Comparison of ENCODE assay signal across 7 mouse cellular contexts in genomic region chr10:75060843-75061235, GRCm38 (mm10). TPM values are rescaled to one million over a fixed set of nuclear protein-coding genes. Genes with fewer than 3 reads are reported as not detected.
DNase-seq lines count a peak whose midpoint lies in the region; ATAC-seq and TF ChIP-seq lines count a peak whose summit lies in the region.

No protein-coding gene starts in this region.

- H3K4me3 ChIP-seq in lung, adult 2 months (replicated peaks; ENCODE audit: extremely low read depth, low read depth, low read length): peak overlapping the region; percentile 75
- H3K4me3 ChIP-seq in embryonic facial prominence, embryonic 12.5 days: peak overlapping the region; percentile 88
- peak overlapping the region; percentile 79 for H3K4me3 ChIP-seq in intestine, embryonic 14.5 days (ENCODE audit: low read depth, low read length)
- peak overlapping the region; percentile 87 for H3K4me3 ChIP-seq in midbrain, embryonic 14.5 days (replicated peaks; ENCODE audit: low read depth, low read length)

- peak; percentile 44 for DNase-seq in lung, adult 2 months
- no peak for DNase-seq in lung, postnatal 14 days
- peak; percentile 55 for DNase-seq in ZHBTc4 (ENCODE audit: low read depth, low spot score)
- DNase-seq in intestine, embryonic 14.5 days (ENCODE audit: low spot score): peak; percentile 78
- peak; percentile 73 for DNase-seq in midbrain, embryonic 14.5 days
- DNase-seq in thymus, postnatal 4 days: peak; percentile 64

- H3K9ac ChIP-seq in embryonic facial prominence, embryonic 12.5 days: peak overlapping the region; percentile 85
- H3K9ac ChIP-seq in intestine, embryonic 14.5 days (ENCODE audit: low read length): peak overlapping the region; percentile 65
- H3K9ac ChIP-seq in midbrain, embryonic 14.5 days (replicated peaks; ENCODE audit: low read length): peak overlapping the region; percentile 91

- no peaks in the 10 kb centered on the region for H3K9me3 ChIP-seq in embryonic facial prominence, embryonic 12.5 days
- no peaks in the 10 kb centered on the region for H3K9me3 ChIP-seq in intestine, embryonic 14.5 days (ENCODE audit: control insufficient read depth, low read length)
- H3K9me3 ChIP-seq in midbrain, embryonic 14.5 days (ENCODE audit: control insufficient read depth, low read length): no peaks in the 10 kb centered on the region

- H3K4me2 ChIP-seq in embryonic facial prominence, embryonic 12.5 days (replicated peaks): peak overlapping the region; percentile 89
- peak overlapping the region; percentile 60 for H3K4me2 ChIP-seq in intestine, embryonic 14.5 days (ENCODE audit: low read length)
- H3K4me2 ChIP-seq in midbrain, embryonic 14.5 days (ENCODE audit: low read length): peak overlapping the region; percentile 99

- no peak for TF ChIP-seq POLR2A in lung, adult 2 months (IDR thresholded peaks at IDR 0.05; ENCODE audit: borderline replicate concordance, extremely low read depth, low read depth, low read length)

- no peaks in the 10 kb centered on the region for H3K27me3 ChIP-seq in embryonic facial prominence, embryonic 12.5 days
- H3K27me3 ChIP-seq in intestine, embryonic 14.5 days (replicated peaks; ENCODE audit: control insufficient read depth, insufficient read depth, low read length): no peaks in the 10 kb centered on the region
- H3K27me3 ChIP-seq in midbrain, embryonic 14.5 days (ENCODE audit: control insufficient read depth, insufficient read depth, low read length): no peaks in the 10 kb centered on the region

- peaks cover 16% of the 10 kb centered on the region for H3K4me1 ChIP-seq in lung, adult 2 months (ENCODE audit: control insufficient read depth, insufficient read depth, low read length)
- H3K4me1 ChIP-seq in embryonic facial prominence, embryonic 12.5 days: peaks cover 43% of the 10 kb centered on the region
- peaks cover 38% of the 10 kb centered on the region for H3K4me1 ChIP-seq in intestine, embryonic 14.5 days (replicated peaks; ENCODE audit: control insufficient read depth, insufficient read depth, low read length)
- H3K4me1 ChIP-seq in midbrain, embryonic 14.5 days (ENCODE audit: control insufficient read depth, insufficient read depth, low read length): peaks cover 58% of the 10 kb centered on the region

- TF ChIP-seq CTCF in lung, adult 2 months (IDR thresholded peaks at IDR 0.05; ENCODE audit: insufficient read depth, low read length): no peak

- peaks cover 7% of the 10 kb centered on the region; the same call in 1 of the 2 replicates for H3K36me3 ChIP-seq in embryonic facial prominence, embryonic 12.5 days
- no peaks in the 10 kb centered on the region; the same call in 1 of the 2 replicates for H3K36me3 ChIP-seq in intestine, embryonic 14.5 days (ENCODE audit: control insufficient read depth, insufficient read depth, low read length)
- no peaks in the 10 kb centered on the region for H3K36me3 ChIP-seq in midbrain, embryonic 14.5 days (ENCODE audit: control insufficient read depth, insufficient read depth, low read length)

- H3K27ac ChIP-seq in embryonic facial prominence, embryonic 12.5 days: peak overlapping the region; percentile 80
- H3K27ac ChIP-seq in intestine, embryonic 14.5 days (ENCODE audit: low read depth): 0 out of 2 replicates have a peak overlapping the region, but pooled peaks have one; percentile 11
- H3K27ac ChIP-seq in midbrain, embryonic 14.5 days (replicated peaks; ENCODE audit: low read depth, low read length): peak overlapping the region; percentile 92

- ATAC-seq in embryonic facial prominence, embryonic 12.5 days (ENCODE audit: insufficient number of reproducible peaks, insufficient read depth, low FRiP score, low TSS enrichment): 0 out of 2 replicates have a peak, but pooled peaks have one; percentile 13
- peak; percentile 18; the same call in 1 of the 2 replicates for ATAC-seq in intestine, embryonic 14.5 days (replicated peaks; ENCODE audit: low FRiP score, low TSS enrichment, low read depth)
- peak; percentile 28 for ATAC-seq in midbrain, embryonic 14.5 days (ENCODE audit: low FRiP score, low TSS enrichment)

- under 1% methylated on average over 48 of the region's 48 CpGs for WGBS in lung, adult 2 months
- 0% methylated on average over 45 of the region's 48 CpGs for WGBS in embryonic facial prominence, embryonic 12.5 days
- WGBS in intestine, embryonic 14.5 days: under 1% methylated on average over 44 of the region's 48 CpGs
- under 1% methylated on average over 47 of the region's 48 CpGs for WGBS in midbrain, embryonic 14.5 days

RNA-seq across cellular contexts. Expression of gene Bcr, which starts 0.4 kb away (rescaled TPM):
- polyA plus RNA-seq in lung, adult 2 months (2012; rRNA removed): 51.8 and 51.9 TPM in 2 replicates
- 9.0 and 10.7 TPM in 2 replicates for polyA plus RNA-seq in embryonic facial prominence, embryonic 12.5 days (2016; fragmentation: Nextera tagmentation; extraction: Ambion mirVana)
- polyA plus RNA-seq in intestine, embryonic 14.5 days (2014; fragmentation: Nextera tagmentation; extraction: Ambion mirVana): 11.3 and 14.4 TPM in 2 replicates
- polyA plus RNA-seq in midbrain, embryonic 14.5 days (2014; fragmentation: Nextera tagmentation; extraction: Ambion mirVana): 20.9 and 22.8 TPM in 2 replicates

RNA-seq across cellular contexts. Expression of gene Rab36, which starts 24.0 kb away (rescaled TPM):
- 13.4 and 19.3 TPM in 2 replicates for polyA plus RNA-seq in lung, adult 2 months (2012; rRNA removed)
- polyA plus RNA-seq in embryonic facial prominence, embryonic 12.5 days (2016; fragmentation: Nextera tagmentation; extraction: Ambion mirVana): 13.2 and 15.3 TPM in 2 replicates
- polyA plus RNA-seq in intestine, embryonic 14.5 days (2014; fragmentation: Nextera tagmentation; extraction: Ambion mirVana): 8.2 and 8.9 TPM in 2 replicates
- polyA plus RNA-seq in midbrain, embryonic 14.5 days (2014; fragmentation: Nextera tagmentation; extraction: Ambion mirVana): 14.3 and 16.1 TPM in 2 replicates

RNA-seq across cellular contexts. Expression of gene Rsph14, which starts 28.5 kb away (rescaled TPM):
- 3.3 and 6.1 TPM in 2 replicates for polyA plus RNA-seq in lung, adult 2 months (2012; rRNA removed)
- not detected in 2 replicates for polyA plus RNA-seq in embryonic facial prominence, embryonic 12.5 days (2016; fragmentation: Nextera tagmentation; extraction: Ambion mirVana)
- not detected in 2 replicates for polyA plus RNA-seq in intestine, embryonic 14.5 days (2014; fragmentation: Nextera tagmentation; extraction: Ambion mirVana)
- polyA plus RNA-seq in midbrain, embryonic 14.5 days (2014; fragmentation: Nextera tagmentation; extraction: Ambion mirVana): 0.68 and 1.2 TPM in 2 replicates

Comparison
In these comparisons a context has a peak if more than half of its experiments do, and no peak if none do; other contexts are left out.
1. H3K27ac ChIP-seq: peak in every context shown above with its lines; median percentile 92 in midbrain, embryonic 14.5 days; 80 in embryonic facial prominence, embryonic 12.5 days; 11 in intestine, embryonic 14.5 days.